Mouse (Mus musculus) E14TG2a.4 (cell line): Measurements from ENCODE around the gene Dnajc17.

Experiments used
- CTCF ChIP-seq: conservative IDR thresholded peaks from 2 replicates; pipeline ENCODE4 v1.5.1; 2014; ENCODE audit warnings: low read length
- POU5F1 ChIP-seq: IDR thresholded peaks from 2 replicates; pipeline ENCODE4 v1.6.1; 2014; ENCODE audit warnings: low read length, borderline replicate concordance

GRCm38 (mm10) chr2:119240819-119241186 lies 32.2 kb upstream of the Dnajc17 start:
- no peak for TF ChIP-seq CTCF
- TF ChIP-seq POU5F1, result no peak
